Mouse (Mus musculus): Measurements from ENCODE around the gene Azi2. TPM values are rescaled to one million over a fixed set of nuclear protein-coding genes. Genes with fewer than 3 reads are reported as not detected.

Azi2 gene
- total RNA-seq, 2 experiments from 2014 or later = 70.0 to 73.2 TPM

- no peak for DNase-seq (ENCODE audit: low spot score in 2 of 2)
These were observed 31.8 kb downstream of the Azi2 start for GRCm38 (mm10) chr9:118072101-118072500.

GRCm38 (mm10) chr9:118073358-118073757, 33.1 kb downstream of the Azi2 start:
- intact Hi-C loops (cut with DNase I) = no loop called here
- no peak for DNase-seq (ENCODE audit: low spot score in 2 of 2)

More at GRCm38 (mm10) chr9:118072101-118072500, 31.8 kb downstream of the Azi2 start:
- intact Hi-C loops (cut with DNase I) = no loop called here

- intact Hi-C loops (cut with DNase I) = no loop called here
These were observed 42.5 kb downstream of the Azi2 start for GRCm38 (mm10) chr9:118082575-118083431.

DNA sequence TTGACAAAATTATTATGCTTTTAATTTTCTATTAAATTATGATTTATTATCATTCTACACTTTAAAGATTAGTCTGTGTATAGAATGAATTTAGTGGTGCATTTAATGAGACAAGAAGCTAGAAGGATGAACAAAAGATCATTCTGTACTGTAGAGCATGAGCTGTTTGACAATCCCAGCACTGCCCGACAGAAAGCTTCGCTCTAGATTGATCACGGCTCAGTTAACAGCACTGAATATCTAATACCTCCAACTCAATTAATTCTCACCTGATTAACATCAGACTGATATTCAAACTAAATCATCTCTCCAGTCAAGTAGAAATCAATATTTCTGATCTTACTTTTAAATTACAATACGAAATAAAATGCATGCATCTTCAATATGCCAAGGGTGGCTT, 43.5 kb downstream of the Azi2 start:
- intact Hi-C loops (cut with DNase I) = no loop called here
- no peak for DNase-seq (ENCODE audit: low spot score in 2 of 2)

More at GRCm38 (mm10) chr9:118082575-118083431, 42.5 kb downstream of the Azi2 start:
- no peak for DNase-seq (ENCODE audit: low spot score in 2 of 2)

DNA sequence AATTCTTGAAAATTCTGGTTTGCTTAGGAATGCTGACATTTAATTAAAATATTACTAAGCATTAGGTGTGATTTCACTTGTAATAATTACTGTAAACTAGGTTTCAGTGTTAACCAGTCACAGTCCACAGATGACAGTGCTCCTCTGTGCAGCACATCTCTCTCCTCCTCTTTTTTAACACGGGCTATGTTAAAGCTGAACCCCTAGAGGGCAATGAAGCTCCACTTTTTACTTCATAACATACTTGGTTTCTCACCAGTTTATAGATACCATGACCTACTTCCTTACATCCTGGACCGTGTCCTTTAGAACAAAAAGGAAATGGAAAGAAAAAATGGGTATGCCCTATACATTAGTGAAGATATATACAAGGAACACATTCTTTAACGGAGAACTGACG, 59.1 kb downstream of the Azi2 start:
- DNase-seq (ENCODE audit: low spot score in 2 of 2) = peak in 1 of 2 experiments; percentile 34
- intact Hi-C loops (cut with DNase I) = loop anchor here (1.0 kb wide), 1 partner anchor 390 kb away; no protein-coding TSS in a partner anchor

GRCm38 (mm10) chr9:118100484-118100883, 60.2 kb downstream of the Azi2 start:
- intact Hi-C loops (cut with DNase I) = no loop called here
- DNase-seq (ENCODE audit: low spot score in 2 of 2) = no peak

DNA sequence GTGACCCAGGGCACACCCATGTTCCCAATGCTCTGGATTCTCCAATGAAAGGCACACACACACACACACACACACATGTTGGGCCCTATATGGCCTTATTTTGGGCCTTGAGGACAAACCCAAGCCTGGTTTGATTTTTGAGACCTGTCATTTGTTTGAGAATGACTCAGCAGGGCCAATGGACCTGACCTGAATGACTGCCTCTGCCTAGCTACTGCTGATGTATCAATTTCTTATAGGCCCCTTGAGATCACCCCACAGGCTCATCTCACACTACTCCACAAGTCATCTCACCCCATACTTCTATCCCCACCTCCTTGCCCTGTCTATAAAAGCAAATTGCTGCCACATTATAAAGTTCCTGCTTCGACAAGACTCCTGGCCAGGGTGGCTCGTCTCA, 61.5 kb downstream of the Azi2 start:
- intact Hi-C loops (cut with DNase I) = no loop called here
- DNase-seq (ENCODE audit: low spot score in 2 of 2) = no peak

- DNase-seq (ENCODE audit: low spot score in 2 of 2) = peak; percentile 12 to 33
- intact Hi-C loops (cut with DNase I) = no loop called here
These were observed 68.3 kb downstream of the Azi2 start for GRCm38 (mm10) chr9:118108527-118109011.

DNA sequence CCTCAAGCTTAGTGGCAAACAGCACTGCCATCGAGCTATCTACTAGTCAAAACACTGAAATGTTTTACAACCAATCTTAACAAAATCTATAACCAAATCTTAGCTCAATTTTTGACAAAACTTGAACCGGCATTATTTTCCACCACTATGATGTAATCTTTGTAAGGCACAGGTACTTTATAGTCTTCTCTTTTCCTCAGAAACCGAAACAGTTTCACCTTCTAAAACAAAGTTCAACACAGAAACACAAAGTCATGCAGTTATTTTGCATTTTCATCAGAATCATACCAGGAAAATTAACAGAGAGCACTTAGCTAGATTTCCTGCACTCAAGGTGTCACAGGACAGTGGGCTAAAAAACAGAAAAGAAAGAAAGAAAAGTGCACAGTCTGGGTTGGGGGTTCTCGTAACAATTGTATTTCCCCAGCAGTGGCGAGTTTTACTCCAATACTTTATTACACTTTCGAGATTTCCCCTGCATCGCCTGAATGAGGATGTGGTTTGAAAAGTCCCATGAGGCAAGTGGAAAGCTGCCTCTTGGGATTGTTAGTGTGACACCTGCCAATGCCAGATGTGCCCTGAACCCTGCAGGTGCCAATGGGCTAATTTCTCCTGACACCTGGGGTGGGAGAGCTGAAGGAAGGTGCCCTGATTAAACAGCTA, 69.5 kb downstream of the Azi2 start:
- no peak for DNase-seq (ENCODE audit: low spot score in 2 of 2)
- intact Hi-C loops (cut with DNase I) = no loop called here

DNA sequence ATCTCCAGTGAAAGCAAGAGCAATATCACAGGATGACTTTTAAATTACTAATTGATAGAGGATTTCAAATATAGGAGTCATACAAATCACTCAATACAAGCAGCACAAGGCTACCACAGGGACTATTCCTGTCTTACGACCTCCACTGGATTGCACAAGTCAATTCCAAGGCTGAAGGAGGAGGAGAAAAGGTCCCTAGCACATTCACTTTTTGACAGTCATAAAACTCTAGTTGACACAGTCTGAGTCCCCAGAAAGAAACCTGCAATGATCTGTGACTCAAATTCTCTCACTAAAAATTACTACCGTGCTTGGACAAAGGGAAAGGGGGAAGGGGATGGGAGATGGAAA, 70.0 kb downstream of the Azi2 start:
- intact Hi-C loops (cut with DNase I) = no loop called here
- no peak for DNase-seq (ENCODE audit: low spot score in 2 of 2)

Small RNA genes within 50 kb of the gene (microRNA-seq; reads per million reads assigned to microRNA genes)
- gene Gm22008 = 0 reads per million in 2 experiments

Other genes with a start within 250 kb of the Azi2 start
- gene Cmc1, start 109.7 kb downstream of the Azi2 start, total RNA-seq (2021) = 10 to 100 TPM; 12.7 to 13.1 TPM

Data from left cerebral cortex, postnatal 14 days (tissue).